Mouse (Mus musculus): ENCODE results near the gene Kat8. TPM values are rescaled to one million over a fixed set of nuclear protein-coding genes. Genes with fewer than 3 reads are reported as not detected.

Kat8 gene
- polyA plus RNA-seq, 1 experiment from 2014 or later = 10.6 TPM

DNA sequence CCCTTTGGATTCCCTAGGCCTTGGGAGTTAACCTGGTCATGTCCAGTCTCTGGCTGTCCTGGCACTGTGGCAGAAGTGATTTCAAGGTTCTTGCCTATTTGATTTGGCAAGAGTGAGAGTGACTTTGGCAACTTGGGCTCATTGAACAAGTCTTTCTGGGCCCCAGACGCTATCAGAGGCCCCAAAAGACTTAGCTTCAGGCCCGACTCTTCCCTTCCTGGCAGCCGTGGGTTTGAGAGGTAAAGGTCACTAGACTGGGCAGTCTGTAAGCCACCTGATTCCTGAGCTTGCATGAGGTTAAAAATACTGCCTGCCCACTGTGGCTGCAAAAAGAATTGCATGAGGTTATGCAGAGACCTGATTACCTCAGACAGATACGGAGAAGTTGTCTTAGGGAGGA, 3.7 kb upstream of the Kat8 start:
- H3K36me3 ChIP-seq (ENCODE audit: inconsistent target) = peaks cover 31% of the 10 kb centered on the region
- no peak overlapping the region for H3K27ac ChIP-seq
- H3K4me3 ChIP-seq (ENCODE audit: inconsistent target) = no peak overlapping the region
- WGBS (ENCODE audit: missing documents) = 95% methylated on average over 4 of the region's 4 CpGs
- H3K79me2 ChIP-seq (ENCODE audit: inconsistent target) = peaks cover 20% of the 10 kb centered on the region

DNA sequence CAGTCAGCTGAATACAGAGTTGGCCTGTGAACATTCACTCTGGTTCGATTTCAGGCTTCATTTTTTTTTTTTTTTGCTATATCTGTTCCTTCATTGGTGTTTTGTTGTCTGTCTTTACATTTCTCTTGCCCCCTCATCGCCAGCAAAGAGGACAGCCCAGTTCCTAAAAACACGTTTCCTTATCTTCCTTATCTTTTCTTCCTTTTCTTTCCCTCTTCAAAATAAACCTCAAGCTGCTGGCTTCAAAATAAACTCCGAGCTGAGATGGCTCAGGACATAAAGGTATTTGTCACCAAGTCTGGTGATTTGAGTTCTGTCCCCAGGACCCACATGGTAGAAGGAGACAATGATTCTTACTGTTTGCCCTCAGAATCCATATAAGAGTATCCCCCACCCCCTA, 622 bp downstream of the Kat8 start:
- H3K36me3 ChIP-seq (ENCODE audit: inconsistent target) = peaks cover 19% of the 10 kb centered on the region
- peak overlapping the region; percentile 55; the same call in 1 of the 2 replicates for H3K27ac ChIP-seq
- H3K79me2 ChIP-seq (ENCODE audit: inconsistent target) = peaks cover 12% of the 10 kb centered on the region
- WGBS (ENCODE audit: missing documents) = 7% methylated on average over 4 of the region's 4 CpGs
- peak overlapping the region; percentile 83 for H3K4me3 ChIP-seq (ENCODE audit: inconsistent target)

DNA sequence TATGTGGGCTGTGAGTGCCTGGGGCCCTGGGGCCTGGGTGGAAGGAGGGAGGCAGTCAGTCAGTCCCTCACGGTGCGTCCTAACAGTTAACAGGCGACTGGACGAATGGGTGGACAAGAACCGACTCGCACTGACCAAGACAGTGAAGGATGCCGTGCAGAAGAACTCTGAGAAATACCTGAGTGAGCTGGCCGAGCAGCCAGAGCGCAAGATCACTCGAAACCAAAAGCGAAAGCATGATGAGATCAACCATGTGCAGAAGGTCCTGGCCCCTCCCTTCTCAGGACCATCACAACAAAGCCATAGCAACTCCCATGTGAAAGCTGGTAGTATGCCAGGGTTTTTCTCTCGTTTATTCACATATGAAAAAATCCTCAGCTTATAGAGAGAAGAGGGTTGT, 3.0 kb downstream of the Kat8 start:
- no peak overlapping the region for H3K4me3 ChIP-seq (ENCODE audit: inconsistent target)
- WGBS (ENCODE audit: missing documents) = 79% methylated on average over 12 of the region's 12 CpGs
- no peak overlapping the region for H3K27ac ChIP-seq
- peaks cover 12% of the 10 kb centered on the region for H3K79me2 ChIP-seq (ENCODE audit: inconsistent target)
- H3K36me3 ChIP-seq (ENCODE audit: inconsistent target) = peaks cover 9% of the 10 kb centered on the region

DNA sequence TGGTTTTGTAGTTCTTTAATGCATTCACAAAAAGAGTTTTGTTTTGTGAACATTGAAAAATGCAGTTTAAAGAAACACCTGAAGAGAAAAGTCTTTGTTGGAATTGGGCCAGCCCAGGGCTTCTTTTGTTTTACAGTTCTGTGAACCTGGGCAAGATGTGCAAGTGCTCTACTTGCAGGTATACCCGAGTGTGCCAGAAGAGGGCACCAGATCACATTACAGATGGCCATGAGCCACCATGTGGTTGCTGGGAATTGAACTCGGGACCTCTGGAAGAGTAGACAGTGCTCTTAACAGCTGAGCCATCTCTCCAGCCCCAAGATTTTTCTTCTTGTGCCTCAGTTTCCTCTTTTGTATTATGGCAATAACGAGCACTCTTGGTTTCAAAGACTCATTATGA, 5.9 kb downstream of the Kat8 start:
- Histone ChIP-seq H3K36me3 (ENCODE audit: inconsistent target) (peaks cover 9% of the 10 kb centered on the region), H3K27ac (no peak overlapping the region), H3K4me3 (ENCODE audit: inconsistent target) (no peak overlapping the region), H3K79me2 (ENCODE audit: inconsistent target) (peaks cover 4% of the 10 kb centered on the region)
- 58% methylated on average over 3 of the region's 3 CpGs for WGBS (ENCODE audit: missing documents)

DNA sequence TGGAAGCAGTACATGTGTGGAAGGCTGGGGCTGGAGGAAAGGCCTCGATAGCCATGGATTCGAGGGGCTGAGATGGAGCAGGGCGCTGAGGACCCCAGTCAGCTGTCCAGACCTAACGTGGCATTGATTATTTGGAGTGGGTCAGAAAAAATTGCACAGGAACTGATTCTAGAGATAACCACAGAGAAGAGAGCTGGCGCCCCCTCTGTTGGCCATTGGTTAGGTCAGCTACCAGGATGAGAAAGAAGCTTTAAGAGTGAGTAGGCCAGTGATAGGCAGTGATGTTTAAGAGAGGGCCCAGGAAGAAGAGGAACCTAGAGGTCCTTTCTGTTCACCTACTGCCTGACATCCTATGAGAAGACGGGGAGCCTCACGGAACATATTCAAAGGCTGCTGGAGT, 7.0 kb downstream of the Kat8 start:
- Histone ChIP-seq H3K4me3 (ENCODE audit: inconsistent target) (no peak overlapping the region), H3K79me2 (ENCODE audit: inconsistent target) (no peaks in the 10 kb centered on the region), H3K36me3 (ENCODE audit: inconsistent target) (peaks cover 9% of the 10 kb centered on the region), H3K27ac (no peak overlapping the region)
- 78% methylated on average over 7 of the region's 7 CpGs for WGBS (ENCODE audit: missing documents)

DNA sequence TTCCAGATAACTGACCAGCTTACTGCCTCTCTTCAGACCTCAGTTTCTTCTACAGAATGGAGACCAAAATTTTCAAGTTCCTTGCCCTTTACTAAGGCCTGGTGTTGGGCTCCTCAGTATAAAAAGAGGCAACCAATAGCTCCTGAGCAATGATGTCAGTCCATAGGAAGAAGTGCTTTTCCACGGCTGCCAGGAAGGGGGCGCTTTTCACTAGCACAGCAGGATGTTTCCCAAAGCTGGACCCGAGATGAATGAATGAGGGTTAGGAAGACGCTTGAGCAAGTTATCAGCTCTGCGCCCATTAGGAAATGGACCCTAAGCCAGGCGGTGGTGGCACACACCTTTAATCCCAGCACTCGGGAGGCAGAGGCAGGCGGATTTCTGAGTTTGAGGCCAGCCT, 9.2 kb downstream of the Kat8 start:
- H3K4me3 ChIP-seq (ENCODE audit: inconsistent target) = no peak overlapping the region
- no peaks in the 10 kb centered on the region for H3K79me2 ChIP-seq (ENCODE audit: inconsistent target)
- no peak overlapping the region for H3K27ac ChIP-seq
- peaks cover 24% of the 10 kb centered on the region for H3K36me3 ChIP-seq (ENCODE audit: inconsistent target)
- 70% methylated on average over 7 of the region's 8 CpGs for WGBS (ENCODE audit: missing documents)

DNA sequence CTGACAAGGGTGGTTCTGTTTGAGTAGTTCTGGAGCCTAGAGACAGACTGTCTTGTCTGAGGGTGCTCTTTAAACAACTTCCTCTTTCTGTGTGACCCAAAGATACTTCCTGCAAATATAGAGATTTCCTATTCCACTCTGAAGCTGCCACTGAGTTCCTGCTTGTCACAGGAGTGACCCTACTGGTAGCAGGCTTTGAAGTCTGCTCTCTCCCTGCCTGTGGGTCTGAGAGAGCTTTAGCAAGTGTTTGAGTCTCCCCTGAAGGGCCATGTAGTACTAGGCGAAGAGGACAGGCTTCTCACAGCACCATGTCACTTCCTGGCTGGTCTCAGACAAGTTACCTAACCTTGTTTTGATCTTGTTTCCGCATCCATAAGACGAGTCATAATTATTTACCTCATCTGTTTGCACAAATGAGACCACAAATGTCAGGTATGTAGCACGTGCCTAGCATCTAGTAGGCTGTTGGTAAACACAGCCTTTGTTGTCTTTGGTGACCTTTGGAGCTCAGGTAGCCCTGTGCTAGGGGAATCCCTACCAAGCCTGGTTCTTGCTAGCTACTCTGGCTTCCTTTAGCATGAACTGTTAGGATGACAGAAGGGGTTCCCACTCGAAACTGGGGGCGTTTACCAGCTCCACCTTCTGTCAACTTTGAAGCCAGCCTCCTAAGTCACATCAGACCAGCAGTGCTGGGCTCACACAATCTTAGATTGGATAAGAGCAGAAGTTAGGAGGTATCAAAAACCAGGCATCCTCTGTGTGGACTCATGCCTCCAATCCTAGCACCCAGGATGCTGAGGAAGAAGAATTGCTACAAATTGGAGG, 10.3 kb downstream of the Kat8 start:
- H3K36me3 ChIP-seq (ENCODE audit: inconsistent target) = peaks cover 15% of the 10 kb centered on the region; the same call in 1 of the 2 replicates
- 21% methylated on average over 6 of the region's 6 CpGs for WGBS (ENCODE audit: missing documents)
- no peak overlapping the region for H3K4me3 ChIP-seq (ENCODE audit: inconsistent target)
- peak overlapping the region; percentile 76 for H3K27ac ChIP-seq
- no peaks in the 10 kb centered on the region for H3K79me2 ChIP-seq (ENCODE audit: inconsistent target)

DNA sequence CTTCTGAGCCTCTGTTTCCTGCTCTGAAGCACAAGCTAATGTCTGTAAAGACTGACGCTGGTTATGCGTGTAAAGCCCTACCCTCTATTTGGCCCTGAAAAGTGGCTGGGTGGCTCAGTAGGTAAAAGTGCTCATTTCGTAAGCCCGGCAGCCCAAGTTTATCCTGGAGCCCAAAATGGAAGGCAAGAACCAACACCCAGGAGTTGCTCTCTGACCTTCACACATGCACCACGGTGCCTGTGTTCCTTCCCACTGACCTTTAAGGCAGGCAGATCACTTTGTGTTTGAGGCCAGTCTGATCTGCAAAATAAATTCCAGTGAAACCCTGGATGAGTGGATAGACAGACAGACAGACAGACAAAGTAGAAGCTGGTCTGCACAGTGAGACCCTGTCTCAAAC, 11.4 kb downstream of the Kat8 start:
- H3K27ac ChIP-seq = no peak overlapping the region
- no peaks in the 10 kb centered on the region for H3K79me2 ChIP-seq (ENCODE audit: inconsistent target)
- peaks cover 15% of the 10 kb centered on the region; the same call in 1 of the 2 replicates for H3K36me3 ChIP-seq (ENCODE audit: inconsistent target)
- 95% methylated on average over 5 of the region's 5 CpGs for WGBS (ENCODE audit: missing documents)
- no peak overlapping the region for H3K4me3 ChIP-seq (ENCODE audit: inconsistent target)

DNA sequence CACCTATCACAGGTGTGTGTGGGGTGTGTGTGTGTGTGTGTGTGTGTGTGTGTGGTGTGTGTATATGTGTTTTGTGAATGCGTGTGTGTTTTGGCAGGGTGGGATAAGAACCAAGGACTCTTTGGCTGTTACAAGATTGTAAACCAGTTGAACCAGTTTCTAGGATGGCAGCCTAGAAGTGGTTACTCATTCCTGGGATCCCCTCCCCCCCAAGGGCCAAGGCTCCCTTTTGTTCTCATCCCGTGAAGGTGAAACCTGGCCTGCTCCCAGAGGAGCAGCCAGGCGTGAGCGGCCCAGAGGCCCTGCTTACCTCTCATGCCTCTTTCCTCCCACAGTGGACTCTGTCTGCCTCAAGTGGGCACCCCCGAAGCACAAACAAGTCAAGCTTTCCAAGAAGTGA, 12.9 kb downstream of the Kat8 start:
- 97% methylated on average over 5 of the region's 5 CpGs for WGBS (ENCODE audit: missing documents)
- no peak overlapping the region for H3K27ac ChIP-seq
- no peaks in the 10 kb centered on the region for H3K79me2 ChIP-seq (ENCODE audit: inconsistent target)
- peaks cover 15% of the 10 kb centered on the region; the same call in 1 of the 2 replicates for H3K36me3 ChIP-seq (ENCODE audit: inconsistent target)
- H3K4me3 ChIP-seq (ENCODE audit: inconsistent target) = no peak overlapping the region

DNA sequence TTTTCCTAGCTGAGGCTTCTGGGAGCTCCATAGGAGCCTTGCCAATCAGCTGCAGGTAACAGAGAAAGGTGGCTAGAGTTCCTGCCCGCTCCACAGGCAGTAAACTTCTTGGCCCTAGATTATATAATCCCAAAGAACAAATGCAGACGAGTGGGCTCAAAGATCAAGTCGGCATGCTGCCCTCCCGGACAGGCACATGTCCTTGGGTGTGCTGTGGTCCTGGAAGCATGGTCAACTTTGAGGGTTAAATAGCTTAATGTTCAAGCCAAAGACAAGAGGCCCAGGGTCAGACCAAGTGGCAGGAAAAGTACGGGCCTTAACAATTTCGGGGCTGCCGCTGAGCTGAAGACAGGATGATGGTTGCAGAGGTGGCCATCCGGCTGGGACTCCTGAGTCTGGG, 13.8 kb downstream of the Kat8 start:
- Histone ChIP-seq H3K36me3 (ENCODE audit: inconsistent target) (peaks cover 15% of the 10 kb centered on the region; the same call in 1 of the 2 replicates), H3K79me2 (ENCODE audit: inconsistent target) (no peaks in the 10 kb centered on the region), H3K27ac (no peak overlapping the region), H3K4me3 (ENCODE audit: inconsistent target) (no peak overlapping the region)
- 96% methylated on average over 8 of the region's 8 CpGs for WGBS (ENCODE audit: missing documents)

DNA sequence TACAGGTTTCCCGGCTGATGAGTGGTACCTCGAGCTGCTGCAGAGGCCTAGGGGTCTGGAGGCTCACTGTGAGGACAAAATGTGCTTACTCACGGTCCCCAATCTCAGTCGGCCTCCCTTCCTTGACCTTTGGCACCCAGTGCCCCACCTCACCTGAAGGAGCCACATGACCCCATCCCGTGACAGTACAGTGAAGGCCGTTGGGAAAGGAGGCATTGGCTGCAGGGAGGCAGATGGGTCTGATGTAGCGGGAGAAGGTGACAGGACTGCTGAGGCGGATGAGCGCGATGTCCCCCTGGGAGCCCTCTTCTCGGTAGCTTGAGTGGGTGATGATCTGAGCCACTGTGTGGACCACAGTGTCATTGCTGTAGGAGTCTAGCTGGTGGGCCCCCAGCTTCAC, 14.5 kb downstream of the Kat8 start:
- WGBS (ENCODE audit: missing documents) = 99% methylated on average over 11 of the region's 11 CpGs
- H3K4me3 ChIP-seq (ENCODE audit: inconsistent target) = no peak overlapping the region
- peaks cover 15% of the 10 kb centered on the region; the same call in 1 of the 2 replicates for H3K36me3 ChIP-seq (ENCODE audit: inconsistent target)
- no peaks in the 10 kb centered on the region for H3K79me2 ChIP-seq (ENCODE audit: inconsistent target)
- no peak overlapping the region for H3K27ac ChIP-seq

DNA sequence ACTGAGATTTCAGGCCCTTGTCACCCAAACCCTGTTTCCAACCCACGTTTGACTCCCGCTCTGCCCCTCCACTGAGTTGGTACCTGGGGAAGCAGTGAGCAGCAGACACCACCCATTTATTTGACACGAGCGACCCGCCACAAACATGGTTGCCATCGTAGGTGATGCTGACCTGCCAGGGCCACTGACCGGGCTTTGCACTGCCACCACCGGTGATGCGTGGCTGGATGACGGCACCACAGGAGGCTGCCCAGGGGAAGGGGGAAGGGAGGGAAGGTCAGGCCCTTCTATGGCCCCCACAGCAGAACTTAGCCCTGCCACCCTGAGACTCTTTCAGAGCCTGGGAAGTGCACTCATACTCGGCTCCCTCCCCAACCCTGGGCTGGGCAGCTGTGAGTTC, 15.4 kb downstream of the Kat8 start:
- no peak overlapping the region for H3K27ac ChIP-seq
- H3K79me2 ChIP-seq (ENCODE audit: inconsistent target) = no peaks in the 10 kb centered on the region
- H3K4me3 ChIP-seq (ENCODE audit: inconsistent target) = no peak overlapping the region
- peaks cover 15% of the 10 kb centered on the region; the same call in 1 of the 2 replicates for H3K36me3 ChIP-seq (ENCODE audit: inconsistent target)
- 100% methylated on average over 2 of the region's 11 CpGs for WGBS (ENCODE audit: missing documents)

DNA sequence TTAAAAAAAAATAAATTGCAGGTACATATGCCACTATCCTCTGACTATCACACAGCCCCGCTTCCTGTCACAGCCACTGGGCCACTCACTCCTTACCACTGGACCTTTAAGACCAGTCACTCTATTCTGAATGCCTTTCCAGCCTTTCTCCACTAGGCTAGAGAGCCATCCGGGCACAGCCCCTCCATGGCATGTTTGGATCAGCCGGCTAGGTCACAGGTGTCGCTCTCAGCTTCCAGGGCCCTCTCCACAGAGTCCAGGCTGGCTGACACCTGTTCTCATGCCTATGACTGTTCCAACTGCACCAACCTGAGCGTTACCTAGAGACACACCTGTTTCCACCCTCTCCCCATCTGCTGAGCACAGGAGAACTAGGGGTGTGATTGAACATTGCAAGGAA, 16.3 kb downstream of the Kat8 start:
- peaks cover 15% of the 10 kb centered on the region; the same call in 1 of the 2 replicates for H3K36me3 ChIP-seq (ENCODE audit: inconsistent target)
- no peak overlapping the region for H3K27ac ChIP-seq
- 97% methylated on average over 5 of the region's 5 CpGs for WGBS (ENCODE audit: missing documents)
- no peak overlapping the region for H3K4me3 ChIP-seq (ENCODE audit: inconsistent target)
- no peaks in the 10 kb centered on the region for H3K79me2 ChIP-seq (ENCODE audit: inconsistent target)

DNA sequence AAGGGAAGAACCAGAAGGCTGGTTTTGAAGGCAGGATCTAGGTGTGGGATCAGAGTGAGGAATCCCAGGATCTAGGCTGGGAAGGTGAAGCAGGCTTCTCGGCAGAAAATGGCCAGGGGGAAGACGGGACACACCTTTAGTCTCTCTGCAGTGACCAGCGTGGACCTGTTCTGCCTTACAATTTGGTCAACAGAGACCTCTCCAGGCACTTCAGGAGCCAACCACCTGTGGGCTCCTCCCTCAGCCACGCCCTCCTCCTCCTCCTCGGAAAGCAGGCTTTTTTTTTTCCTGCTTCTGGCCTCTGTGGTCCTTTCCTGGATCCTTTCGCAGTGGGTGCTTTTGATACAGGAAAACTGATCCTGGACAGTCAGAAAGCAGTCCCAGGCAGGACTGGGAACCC, 17.6 kb downstream of the Kat8 start, which contains the start of gene Prss8:
Gene Prss8, minus strand, starts transcription at position 182 of the 400 bp plus-strand sequence.
- peaks cover 9% of the 10 kb centered on the region; the same call in 1 of the 2 replicates for H3K36me3 ChIP-seq (ENCODE audit: inconsistent target)
- no peaks in the 10 kb centered on the region for H3K79me2 ChIP-seq (ENCODE audit: inconsistent target)
- no peak within 1 kb of the TSS for H3K27ac ChIP-seq
- WGBS (ENCODE audit: missing documents) = 80% methylated on average over 5 of the region's 6 CpGs
- H3K4me3 ChIP-seq (ENCODE audit: inconsistent target) = no peak within 1 kb of the TSS

DNA sequence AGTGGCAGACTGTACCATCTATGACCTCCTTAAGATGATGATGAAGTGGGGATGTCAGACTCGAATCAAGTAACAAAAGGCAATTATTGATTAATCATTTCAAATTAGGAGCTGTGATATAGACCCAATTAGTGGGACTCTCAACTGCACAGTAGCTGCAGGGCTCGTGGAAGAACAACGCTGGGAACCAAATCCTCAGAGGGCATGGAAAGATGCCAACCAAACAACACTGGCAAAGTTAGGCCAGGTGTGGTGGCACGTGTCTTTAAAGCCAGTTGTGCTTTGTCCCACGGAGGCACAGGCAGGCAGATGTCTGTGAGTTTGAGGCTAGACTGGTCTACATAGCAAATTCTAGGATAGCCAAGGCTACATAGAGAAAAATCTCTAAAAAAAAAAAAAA, 18.3 kb downstream of the Kat8 start:
- no peaks in the 10 kb centered on the region for H3K79me2 ChIP-seq (ENCODE audit: inconsistent target)
- 93% methylated on average over 5 of the region's 5 CpGs for WGBS (ENCODE audit: missing documents)
- H3K36me3 ChIP-seq (ENCODE audit: inconsistent target) = peaks cover 4% of the 10 kb centered on the region; the same call in 1 of the 2 replicates
- no peak overlapping the region for H3K4me3 ChIP-seq (ENCODE audit: inconsistent target)
- no peak overlapping the region for H3K27ac ChIP-seq

Data from macrophage (primary cell).